Mouse (Mus musculus) thymus, postnatal 4 days (tissue): Measurements from ENCODE around the gene Telo2.

Experiments
- DNase-seq: peaks from one replicate; pipeline ENCODE4 v3.0.0; 2021

The Telo2 gene

DNA sequence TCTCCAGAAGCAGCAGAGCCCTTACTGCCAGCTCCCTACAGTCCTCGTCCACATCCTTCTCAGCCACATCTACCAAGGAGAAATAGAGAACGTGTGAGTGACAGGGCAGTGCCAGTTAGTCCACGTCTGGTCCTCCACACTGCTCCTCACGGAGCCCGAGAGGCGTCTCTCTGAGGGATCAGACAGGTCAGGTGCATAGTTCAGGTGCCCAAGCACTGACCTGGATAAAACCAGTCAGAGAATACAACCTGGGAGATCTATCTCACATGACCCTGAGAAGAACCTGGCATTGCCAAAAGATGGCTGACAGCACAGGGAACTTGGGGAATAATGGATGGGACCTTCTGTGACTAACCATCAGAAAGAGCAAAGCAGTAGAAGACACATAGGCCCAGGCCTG is 15.7 kb downstream of the Telo2 start:
- no peak for DNase-seq

DNA sequence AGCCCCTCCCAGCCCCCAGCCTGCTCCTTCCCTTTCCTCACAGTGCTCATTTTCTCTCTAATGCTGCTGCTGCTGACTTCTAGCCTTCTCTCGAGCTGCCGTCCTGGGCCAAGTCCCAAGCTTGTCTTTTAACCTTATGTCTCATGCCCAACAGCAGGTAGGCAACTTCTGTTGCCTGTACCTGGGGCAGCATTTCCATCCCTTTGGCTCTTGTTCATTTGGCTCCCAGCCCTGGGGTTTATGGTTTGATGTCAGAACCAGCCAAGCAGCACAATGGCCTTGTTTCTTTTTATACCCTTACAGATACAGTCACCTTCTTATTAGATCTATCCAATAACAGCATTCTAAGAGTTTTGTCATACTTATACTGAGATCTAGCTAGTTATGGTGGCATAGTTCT is 19.5 kb downstream of the Telo2 start:
- no peak for DNase-seq

DNA sequence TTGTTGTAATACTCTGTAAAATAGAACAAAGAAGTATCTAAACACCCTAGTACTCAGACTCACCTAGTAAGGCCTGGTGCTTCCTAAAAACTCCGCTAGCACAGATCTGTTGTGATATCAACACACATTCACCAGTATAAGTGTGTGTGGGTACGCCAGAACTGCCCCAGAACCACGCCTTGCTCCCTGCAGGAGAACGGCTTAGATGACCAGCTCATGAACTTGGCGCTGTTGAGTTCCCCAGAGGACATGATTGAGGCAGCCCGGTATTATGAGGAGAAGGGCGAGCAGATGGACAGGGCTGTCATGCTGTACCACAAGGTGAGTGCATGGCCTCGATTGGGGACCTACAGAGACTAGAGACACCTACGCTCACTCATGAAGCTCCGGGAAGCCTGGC is 25.3 kb downstream of the Telo2 start:
- DNase-seq, result no peak

DNA sequence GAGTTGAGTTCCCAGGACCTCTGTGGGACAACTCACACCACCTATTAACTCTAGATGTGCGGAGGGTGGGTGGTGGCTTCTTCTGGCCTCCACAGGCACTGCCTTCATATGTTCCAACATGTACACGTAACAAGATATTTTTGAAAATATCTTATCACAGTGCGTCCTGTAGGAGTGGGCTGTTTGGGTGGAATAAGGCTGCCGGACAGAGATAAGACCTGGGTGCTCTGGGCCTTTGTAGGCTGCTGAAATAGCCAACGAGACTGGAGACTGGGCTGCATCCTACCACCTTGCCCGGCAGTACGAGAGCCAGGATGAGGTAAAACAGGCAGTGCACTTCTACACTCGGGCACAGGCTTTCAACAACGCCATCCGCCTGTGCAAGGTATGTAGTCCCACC is 26.6 kb downstream of the Telo2 start:
- DNase-seq, result no peak

DNA sequence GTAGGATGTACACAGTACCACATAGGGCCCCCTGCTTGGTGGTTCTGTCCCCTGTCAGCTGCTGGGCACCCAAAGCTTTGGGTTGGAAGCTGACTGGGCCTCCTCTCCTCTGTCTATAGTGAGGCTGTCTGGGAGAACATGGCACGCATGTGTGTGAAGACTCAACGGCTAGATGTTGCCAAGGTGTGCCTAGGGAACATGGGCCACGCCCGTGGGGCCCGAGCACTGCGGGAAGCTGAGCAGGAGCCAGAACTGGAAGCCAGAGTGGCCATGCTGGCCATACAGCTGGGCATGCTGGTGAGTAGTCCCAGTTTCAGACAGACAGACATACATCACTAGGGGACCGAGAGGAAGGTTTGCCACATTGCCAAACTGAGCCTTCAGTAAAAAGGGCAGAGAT is 29.0 kb downstream of the Telo2 start:
- no peak for DNase-seq

DNA sequence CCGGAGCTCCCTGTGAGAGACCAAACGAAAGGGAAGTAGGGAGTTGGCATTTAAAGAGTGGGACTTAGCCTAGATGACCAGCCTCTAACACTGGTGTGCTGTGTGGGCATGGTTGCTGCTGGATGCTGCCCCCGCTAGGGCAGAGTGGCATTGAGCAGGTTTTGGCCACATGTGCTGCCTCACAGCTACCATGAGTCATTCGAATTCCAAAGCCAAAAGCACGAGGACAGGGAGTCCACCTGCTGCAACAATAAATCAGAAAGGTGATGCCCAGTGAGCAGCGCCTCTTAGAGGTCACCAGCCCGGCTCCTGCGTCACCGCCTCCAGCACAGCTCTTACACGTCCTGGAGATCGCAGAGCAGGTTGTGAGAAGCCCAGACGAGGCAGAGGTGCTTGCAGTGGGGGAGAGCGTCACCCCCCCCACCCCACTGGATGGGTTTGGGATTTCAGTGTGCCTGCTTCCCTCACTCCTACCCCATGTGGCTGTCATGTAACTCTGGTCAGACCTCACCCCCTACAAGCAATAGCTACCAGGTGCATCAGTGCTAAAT is 30.9 kb downstream of the Telo2 start:
- no peak for DNase-seq

DNA sequence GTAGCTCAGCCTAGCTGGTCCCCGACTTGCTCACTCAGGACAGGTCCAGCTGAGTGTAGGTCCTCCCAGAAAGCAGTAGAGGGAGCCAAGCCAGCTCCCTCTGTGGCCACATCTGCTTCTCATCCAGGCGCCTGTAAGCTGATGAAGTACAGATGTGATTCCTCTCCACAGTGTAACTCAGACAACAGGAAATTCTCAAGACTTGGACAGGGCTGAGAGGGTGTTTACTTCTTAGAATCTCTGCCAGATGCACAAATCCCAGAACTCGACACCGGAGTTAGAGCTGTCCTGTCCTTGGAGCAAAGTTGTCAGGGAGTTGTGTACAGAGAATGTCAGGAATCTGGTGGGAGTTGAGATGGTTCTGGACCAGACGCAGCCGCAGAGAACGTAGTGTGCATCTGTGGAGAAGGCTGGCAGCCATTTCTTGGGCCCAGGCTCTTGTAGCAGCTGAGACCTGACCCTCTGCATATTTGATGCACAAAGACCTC is 32.3 kb downstream of the Telo2 start, which contains the start of gene Tmem204:
Gene Tmem204 (minus strand): TSS at position 148 of the 488 bp plus-strand sequence.
- no peak for DNase-seq

DNA sequence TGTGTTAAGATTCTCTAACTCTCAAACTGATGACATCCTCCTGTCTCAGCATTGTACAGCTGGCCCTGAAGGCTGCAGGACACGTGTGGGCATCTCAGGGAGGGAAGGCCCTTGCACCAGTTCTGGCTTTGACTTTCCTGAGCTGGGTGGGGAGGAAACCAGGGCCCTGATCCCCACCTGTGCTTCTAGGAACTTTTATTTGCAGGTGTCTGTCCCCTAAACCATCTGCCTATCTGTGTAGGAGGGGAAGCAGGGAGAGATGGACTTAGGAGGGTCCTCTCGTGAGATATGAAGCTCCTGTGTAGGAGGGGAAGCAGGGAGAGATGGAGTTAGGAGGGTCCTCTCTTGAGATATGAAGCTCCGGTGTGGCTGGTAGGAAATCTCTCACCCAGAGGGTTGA is 32.9 kb downstream of the Telo2 start:
- no peak for DNase-seq

DNA sequence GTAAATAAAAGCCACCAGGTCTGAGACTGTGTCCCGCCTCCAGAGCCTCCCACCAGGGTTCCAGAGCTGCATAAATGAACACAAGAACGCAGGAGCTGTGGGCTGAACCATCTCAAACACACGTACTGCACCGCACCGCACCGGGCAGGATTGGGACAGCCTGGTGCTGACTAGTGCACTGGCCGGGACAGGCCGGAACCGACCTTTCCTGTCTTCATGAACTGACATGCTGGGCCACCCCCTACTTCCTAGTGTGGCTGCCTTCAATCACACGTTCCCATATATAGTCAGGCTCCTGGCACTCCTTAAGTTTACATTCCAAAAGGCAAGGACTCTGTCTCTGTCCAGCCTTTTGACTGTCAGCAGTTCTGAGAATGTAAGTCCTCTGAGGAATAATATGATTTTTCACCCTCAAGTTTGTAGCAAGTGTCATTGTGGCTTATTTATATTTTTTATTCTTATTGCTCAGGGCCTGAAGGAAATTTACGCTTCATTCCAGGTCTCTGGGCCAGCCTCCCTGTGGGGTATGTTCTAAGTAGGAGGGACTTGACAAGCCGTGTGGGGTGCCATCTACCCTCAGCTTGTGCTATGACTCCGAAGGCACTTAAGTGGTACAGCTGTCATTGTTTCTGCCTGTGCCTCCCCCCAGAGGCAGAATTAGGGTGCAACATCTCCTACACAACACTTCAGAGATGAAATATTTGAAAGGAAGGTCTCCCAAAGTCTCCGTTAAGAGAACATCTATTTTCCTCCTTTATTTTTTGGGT is 33.5 kb downstream of the Telo2 start:
- DNase-seq, result no peak

DNA sequence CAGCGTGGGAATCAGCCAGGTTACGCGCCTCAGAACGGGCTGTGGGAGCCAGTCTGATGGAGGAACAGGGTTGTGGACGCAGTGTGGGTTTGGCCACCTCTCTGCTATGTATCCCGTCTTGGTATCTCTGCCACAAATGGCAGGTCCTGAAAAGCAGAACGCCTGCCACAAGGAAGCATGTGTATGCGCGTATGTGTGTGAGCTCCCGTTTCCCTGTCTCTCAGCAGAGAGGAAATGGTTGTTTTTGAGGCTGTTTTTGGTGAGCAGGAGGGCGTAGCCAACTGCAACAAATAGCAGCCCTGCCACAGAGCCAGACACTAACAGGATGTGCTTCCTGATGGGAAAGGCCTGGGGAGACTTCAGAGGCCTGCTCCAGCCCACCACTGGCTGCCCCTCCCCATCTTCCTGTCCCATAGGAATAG is 34.8 kb downstream of the Telo2 start:
- no peak for DNase-seq

DNA sequence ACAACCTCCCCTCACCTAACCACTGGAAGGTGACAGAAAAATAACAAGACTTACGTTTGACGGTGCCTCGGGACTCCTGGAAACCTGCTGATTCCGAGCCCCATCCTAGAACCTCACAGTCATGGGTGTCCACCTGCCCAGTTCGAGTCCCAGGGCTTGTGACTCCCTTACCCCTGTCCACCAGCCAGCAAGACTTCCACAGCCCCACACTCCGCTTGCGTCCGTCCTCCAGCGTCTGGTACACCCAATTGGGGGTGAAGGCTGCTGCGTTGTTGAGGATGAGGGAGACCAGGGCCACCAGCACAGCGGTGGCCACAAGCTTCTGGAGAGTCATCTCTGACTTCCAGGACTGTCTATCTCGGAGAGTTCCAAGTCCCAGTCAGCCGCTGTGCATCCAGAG is 35.6 kb downstream of the Telo2 start:
- no peak for DNase-seq

DNA sequence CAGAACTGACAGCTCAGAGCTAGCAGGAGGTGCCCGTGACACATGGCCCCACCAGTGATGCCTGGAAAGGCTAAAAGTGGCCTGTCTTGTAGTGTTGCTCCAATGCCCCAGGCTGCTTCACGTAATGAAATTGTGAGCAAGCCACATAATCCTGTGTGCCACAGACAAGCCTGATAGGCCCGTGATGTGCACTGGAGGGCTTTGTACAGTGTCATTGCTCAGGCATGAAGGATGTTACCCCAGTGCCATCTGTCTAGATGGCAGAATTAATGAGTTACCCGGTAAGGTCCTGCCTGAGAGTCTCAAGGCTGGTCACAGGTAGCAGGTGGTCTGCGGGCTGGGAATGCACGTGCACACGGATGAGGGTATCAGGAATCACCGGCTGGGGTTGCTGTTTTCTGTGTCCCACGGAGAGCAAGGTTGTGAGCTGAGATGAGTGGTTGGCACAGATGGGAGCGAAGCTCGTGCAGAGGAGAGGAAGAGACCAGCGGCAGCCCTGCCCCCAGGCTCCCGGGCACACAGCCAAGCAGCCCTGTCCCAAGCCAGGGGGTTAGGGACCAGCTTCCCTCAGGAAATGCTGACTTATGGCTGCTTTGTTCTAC is 37.9 kb downstream of the Telo2 start:
- no peak for DNase-seq

DNA sequence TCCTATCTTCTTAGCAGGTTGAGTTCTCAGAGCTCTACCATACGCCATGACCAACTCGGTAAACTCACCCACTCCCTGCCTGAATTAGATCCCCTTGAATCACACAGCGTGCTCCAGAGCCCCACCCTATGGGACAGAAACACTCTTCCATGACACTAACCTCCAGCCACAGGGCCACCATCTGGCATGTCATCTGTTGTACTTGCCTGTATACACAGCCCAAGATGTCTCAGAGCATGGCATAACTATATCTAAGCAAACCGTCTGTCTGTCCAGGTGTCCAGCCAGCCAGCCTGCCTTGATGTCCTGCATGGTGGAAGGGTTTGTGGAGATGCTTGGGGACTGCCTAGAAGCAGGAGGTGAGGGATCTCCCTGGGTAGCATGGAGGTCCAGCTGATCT is 38.9 kb downstream of the Telo2 start:
- DNase-seq, result no peak

DNA sequence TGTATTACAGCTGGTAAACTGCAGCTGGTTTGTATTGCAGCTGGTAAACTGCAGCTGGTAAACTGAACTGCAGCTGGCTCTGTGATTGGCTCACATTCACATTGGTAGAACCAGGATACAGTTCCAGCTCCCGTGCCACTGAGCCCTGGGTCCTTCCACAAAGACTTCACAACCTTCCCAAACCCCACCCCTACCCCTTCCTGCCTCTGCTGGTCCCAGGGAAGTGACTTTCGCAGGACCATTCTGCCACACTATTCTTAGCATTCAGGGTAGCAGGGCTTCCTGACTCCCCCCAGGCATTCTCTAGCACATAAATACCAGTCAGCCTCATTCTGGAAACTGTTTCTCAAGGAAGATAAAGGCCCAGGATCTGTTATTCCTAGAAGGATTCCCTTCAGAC is 47.1 kb downstream of the Telo2 start:
- no peak for DNase-seq

DNA sequence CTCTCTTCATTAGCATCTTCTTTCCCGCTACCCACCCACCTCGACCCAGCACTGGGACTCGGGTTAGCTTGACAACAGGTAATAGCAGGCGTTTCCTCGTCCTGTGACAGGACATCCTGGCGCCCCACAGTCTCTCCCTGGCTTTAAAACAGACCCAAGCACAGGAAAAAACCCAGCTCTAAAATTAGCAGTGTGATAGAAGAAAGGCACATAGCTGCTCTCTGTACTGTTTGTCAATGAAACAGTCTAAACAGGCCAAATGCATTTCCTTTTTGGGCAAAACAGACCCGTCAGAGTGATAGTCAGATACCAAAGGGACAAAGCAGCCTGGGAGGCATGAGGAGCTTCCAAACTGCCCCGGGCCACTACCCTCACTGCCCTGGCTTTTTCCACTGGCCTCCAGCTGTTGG is 48.3 kb downstream of the Telo2 start:
- no peak for DNase-seq

DNA sequence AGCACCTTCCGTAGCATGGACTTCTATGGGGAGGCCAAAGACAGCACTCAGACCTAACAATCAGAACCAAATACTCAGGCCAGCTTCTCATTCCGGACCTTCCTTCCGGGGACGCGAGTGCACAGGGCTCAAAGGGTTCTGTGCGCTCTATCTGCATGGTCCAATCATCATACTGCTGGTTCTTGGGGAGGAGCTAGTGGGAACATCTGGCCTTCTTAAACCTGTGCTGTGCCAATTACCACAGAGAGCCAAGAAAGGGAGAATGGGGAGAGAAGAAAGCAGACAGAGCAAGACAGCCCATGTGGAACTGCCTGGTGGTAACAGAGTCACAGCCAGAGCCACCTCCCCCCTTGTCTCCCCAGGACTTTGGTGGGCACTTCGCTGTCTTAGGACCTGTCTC is 49.2 kb downstream of the Telo2 start:
- no peak for DNase-seq

DNA sequence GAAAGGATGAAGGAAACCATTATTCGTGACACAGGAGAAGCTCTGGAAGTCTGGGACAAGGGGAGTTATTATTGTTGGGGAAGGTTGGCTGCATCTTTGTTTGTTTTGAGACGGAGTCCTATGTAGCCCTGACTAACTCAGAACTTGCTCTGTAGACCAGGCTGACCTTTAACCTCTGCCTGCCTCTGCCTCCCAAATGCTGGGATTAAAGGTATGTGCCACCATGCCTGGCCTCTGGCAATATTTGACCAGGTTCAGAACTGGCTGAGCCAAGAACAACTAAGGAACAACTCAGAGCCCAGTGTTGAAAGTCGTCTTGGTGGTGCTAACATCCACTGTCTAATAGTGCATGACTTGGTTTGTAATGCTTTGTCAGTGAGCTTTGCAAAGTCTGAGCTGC is 50.6 kb downstream of the Telo2 start:
- no peak for DNase-seq

DNA sequence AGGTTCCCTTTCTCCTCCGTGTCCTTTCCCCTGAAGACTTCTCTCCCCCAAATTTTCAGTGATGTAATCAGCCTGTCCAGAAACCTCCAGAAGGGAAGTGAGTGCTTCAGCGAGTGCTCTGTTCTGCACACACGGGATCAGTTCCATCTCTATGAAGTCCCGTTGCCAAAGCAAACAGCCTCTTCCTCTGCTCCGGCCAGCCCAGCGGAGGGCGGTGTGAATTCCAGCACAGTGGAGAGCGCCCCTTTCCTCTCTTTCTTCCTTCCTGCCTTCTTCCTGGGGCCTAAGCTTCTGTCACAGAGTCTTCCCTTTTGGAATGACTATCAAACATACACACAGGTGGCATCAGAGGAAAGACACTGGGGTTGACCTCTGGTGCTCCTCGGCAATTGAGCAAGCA is 51.4 kb downstream of the Telo2 start:
- no peak for DNase-seq

DNA sequence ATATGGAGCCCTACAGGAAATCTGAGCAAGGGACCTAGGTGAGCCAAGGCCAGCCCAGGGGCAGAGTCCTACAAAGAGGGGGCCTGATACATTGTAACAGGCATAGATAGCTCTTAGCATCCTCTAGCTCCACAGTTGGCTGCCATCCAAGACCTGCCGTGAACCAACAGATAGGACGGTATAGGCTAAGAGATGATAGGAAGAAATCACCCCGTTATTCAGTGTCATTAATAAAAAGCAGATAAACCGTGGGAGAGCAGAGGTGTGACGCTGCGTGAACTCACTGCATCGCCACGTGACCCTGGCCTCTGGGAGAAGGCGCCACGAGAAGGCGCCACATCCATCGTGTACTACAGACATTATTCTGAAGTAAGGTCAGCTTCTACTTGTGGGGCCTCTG is 51.9 kb downstream of the Telo2 start:
- no peak for DNase-seq

DNA sequence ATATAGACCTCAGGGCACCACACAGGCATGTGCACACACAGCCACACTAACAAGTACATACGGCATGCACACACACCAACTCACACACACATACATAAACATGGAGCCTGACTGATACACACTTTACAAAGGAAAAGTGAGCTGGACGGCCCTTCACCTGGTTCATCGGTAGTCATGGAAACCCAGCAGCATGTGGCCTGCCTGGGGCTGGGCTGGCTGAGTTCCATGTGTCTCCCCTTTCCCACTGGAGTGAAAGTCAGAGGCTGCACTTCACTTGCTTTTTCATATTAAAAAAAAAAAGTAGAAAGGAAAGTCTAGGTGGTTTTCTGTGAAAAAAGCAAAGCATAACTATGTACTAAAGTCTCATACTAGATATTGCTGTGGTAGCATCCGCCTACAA is 52.5 kb downstream of the Telo2 start:
- DNase-seq, result no peak

DNA sequence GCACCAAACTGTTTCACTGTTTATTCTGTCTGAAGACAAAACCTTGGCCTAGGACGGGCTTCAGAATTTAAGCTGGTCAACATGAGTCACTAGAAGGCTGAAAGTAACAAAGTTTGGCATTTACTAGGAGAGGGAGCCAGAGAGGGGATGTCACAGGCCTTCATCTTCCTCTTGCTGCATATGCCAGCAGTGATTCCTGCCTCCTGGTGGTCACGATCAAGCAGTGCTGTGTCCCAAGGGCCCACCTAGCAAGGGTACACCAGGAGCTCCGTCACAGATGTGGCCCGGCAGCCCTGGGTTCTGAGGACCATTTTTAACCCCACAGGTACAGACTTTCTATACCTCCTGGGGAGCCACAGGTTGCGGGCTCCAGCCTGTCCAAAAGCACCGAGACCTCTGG is 58.7 kb downstream of the Telo2 start:
- no peak for DNase-seq

DNA sequence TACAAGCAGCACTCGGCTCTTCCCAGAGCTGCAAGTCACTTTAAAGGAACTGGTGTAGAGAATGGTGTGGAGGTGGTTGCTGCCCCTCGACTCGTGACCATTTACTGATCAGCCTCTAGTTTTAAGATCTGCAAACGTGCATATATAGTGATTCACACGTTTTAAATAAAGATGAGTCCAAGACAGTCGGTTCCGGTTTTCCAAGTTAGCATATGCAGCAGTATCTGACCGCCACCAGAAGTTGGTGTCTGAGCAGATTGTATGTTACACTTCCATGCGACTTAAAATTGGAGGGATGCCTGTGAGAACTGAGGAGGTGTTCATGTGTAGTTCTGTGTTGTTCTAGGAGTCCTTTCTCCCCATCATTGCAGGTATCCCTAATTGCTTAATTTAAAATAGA is 62.5 kb downstream of the Telo2 start:
- DNase-seq, result no peak
